Comparison of ENCODE assay signal across 9 mouse cellular contexts in the genomic region with DNA sequence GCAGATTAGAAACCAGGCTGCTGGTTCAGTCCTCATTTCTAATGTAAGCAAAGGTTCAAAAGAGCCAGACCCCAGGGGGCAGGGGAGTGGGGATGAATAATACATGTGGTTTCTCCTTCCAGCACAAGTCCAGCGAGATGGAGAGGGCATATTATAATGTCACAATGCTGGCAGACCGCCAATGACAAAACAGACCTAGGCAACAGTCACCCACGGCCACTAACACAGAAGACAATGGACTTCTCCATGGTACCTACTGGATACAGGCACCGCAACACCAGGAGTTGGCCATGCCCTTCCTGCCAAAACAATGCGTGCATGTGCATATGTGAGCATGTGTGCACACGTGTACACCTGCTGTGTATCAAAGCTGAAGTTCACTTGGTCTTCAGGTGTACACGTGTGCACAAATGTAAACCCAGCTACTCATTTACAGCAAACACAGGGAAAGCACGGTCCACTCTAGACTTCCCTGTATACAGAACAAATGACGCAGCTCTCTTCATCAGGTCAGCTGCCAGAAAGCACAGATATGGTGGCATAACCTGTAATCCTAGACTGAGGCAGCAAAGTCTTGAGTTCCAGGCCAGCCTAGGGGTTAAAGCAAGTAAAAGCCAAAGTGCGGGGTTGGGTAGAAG. TPM values are rescaled to one million over a fixed set of nuclear protein-coding genes. Genes with fewer than 3 reads are reported as not detected.
DNase-seq lines count a peak whose midpoint lies in the region; ATAC-seq and TF ChIP-seq lines count a peak whose summit lies in the region.
"Had no signal": no experiment of that assay in that cellular context is flagged by ENCODE, and none has a peak within 500 bp of the region (broad histone marks: within the 10 kb centered on the region; RNA-seq: fewer than 3 reads in every experiment).

No protein-coding gene starts in this region.

- peak; percentile 68 for DNase-seq in adrenal gland, postnatal 14 days
- DNase-seq in kidney, adult 11 months, result peak; percentile 82
- peak; percentile 45 to 52 for DNase-seq in lung, postnatal 4 days
- no peak for DNase-seq in spleen, postnatal 36 days (ENCODE audit: low spot score in 2 of 2)
- no peak for DNase-seq in T-cell, adult 2 months (ENCODE audit: low spot score)
- DNase-seq in spleen, postnatal 10 days (ENCODE audit: low spot score in 2 of 2), result no peak

- ATAC-seq in granulocyte monocyte progenitor cell, adult 5-6 weeks (replicated peaks; ENCODE audit: poor library complexity, severe bottlenecking), result no peak

- H3K4me3 ChIP-seq in C2C12 (ENCODE audit: insufficient read depth, poor library complexity, severe bottlenecking), result no peak overlapping the region
- H3K4me3 ChIP-seq: limb, embryonic 12.5 days had no signal

- peaks cover 73% of the 10 kb centered on the region for H3K79me3 ChIP-seq in C2C12 (ENCODE audit: low read depth)

- H3K36me3 ChIP-seq in C2C12 (ENCODE audit: control insufficient read depth, insufficient read depth), result no peaks in the 10 kb centered on the region

- H3ac ChIP-seq in C2C12 (ENCODE audit: control insufficient read depth, insufficient read length, low read depth), result no peak overlapping the region

- no peaks in the 10 kb centered on the region for H3K27me3 ChIP-seq in C2C12 (ENCODE audit: control insufficient read depth, insufficient read depth, insufficient read length)
- H3K27me3 ChIP-seq: limb, embryonic 12.5 days had no signal

- TF ChIP-seq CTCF in C2C12 (IDR thresholded peaks at IDR 0.05; ENCODE audit: control insufficient read depth, insufficient read depth, insufficient read length), result no peak

- H3K79me2 ChIP-seq in C2C12 (ENCODE audit: control insufficient read depth, insufficient read depth), result peaks cover 100% of the 10 kb centered on the region

TF ChIP-seq in C2C12, 6 proteins besides CTCF, POLR2A, EP300 and RAD21:
- TF ChIP-seq MAX (IDR thresholded peaks at IDR 0.05) (peak; percentile 17), MYOG (IDR thresholded peaks at IDR 0.05; ENCODE audit: control insufficient read depth, extremely low read depth, insufficient read length) (no peak)

RNA-seq across cellular contexts. Expression of gene Sipa1l3, which starts 21.4 kb away (rescaled TPM):
- 30.1 TPM for polyA plus RNA-seq in C2C12 (2012; fragmentation: generic; extraction: Trizol)
- total RNA-seq in adrenal gland, postnatal 14 days (2021), result 29.2 and 30.5 TPM in 2 replicates
- 39.4 and 43.1 TPM in 2 replicates for total RNA-seq in granulocyte monocyte progenitor cell, adult 5-6 weeks (2014; fragmentation: Nextera tagmentation)
- 5.8 and 6.2 TPM in 2 replicates for total RNA-seq in granulocyte monocyte progenitor cell, adult 5-6 weeks (2017)

Comparison
In these comparisons a context has a peak if more than half of its experiments do, and no peak if none do; other contexts are left out.
1. DNase-seq: peak in adrenal gland, postnatal 14 days (single experiment), kidney, adult 11 months (single experiment) and lung, postnatal 4 days (2 of 2); none in spleen, postnatal 36 days (0 of 2), T-cell, adult 2 months (single experiment) and spleen, postnatal 10 days (0 of 2).